Mouse (Mus musculus): Measurements from ENCODE around the gene Tmc2.
A peak's percentile ranks its signal among the peaks of the same experiment; 100 is the strongest.

Tmc2 gene

GRCm38 (mm10) chr2:130194894-130195293 is at the start of gene Tmc2:
Gene Tmc2, plus strand, starts transcription at chr2:130195194.
- DNase-seq (ENCODE audit: low spot score), result no peak

- no peak for DNase-seq (ENCODE audit: low spot score)
Observed at GRCm38 (mm10) chr2:130146089-130146668, 48.8 kb upstream of the Tmc2 start.

GRCm38 (mm10) chr2:130155171-130155570 is 39.8 kb upstream of the Tmc2 start:
- DNase-seq (ENCODE audit: low spot score), result no peak

GRCm38 (mm10) chr2:130155851-130156250 is 39.1 kb upstream of the Tmc2 start:
- DNase-seq (ENCODE audit: low spot score), result peak; percentile 88

GRCm38 (mm10) chr2:130157231-130158087 is 37.5 kb upstream of the Tmc2 start:
- DNase-seq (ENCODE audit: low spot score), result no peak

- DNase-seq (ENCODE audit: low spot score), result no peak
Observed at GRCm38 (mm10) chr2:130158088-130158437, 36.9 kb upstream of the Tmc2 start.

- DNase-seq (ENCODE audit: low spot score), result no peak
Observed at GRCm38 (mm10) chr2:130162701-130163100, 32.3 kb upstream of the Tmc2 start.

GRCm38 (mm10) chr2:130166311-130167214 is 28.4 kb upstream of the Tmc2 start:
- DNase-seq (ENCODE audit: low spot score), result peak; percentile 88

GRCm38 (mm10) chr2:130167861-130168260 is 27.1 kb upstream of the Tmc2 start:
- peak; percentile 86 for DNase-seq (ENCODE audit: low spot score)

- no peak for DNase-seq (ENCODE audit: low spot score)
Observed at GRCm38 (mm10) chr2:130171674-130172073, 23.3 kb upstream of the Tmc2 start.

- DNase-seq (ENCODE audit: low spot score), result no peak
Observed at GRCm38 (mm10) chr2:130176820-130177219, 18.2 kb upstream of the Tmc2 start.

- peak; percentile 64 for DNase-seq (ENCODE audit: low spot score)
Observed at GRCm38 (mm10) chr2:130178381-130178705, 16.7 kb upstream of the Tmc2 start.

GRCm38 (mm10) chr2:130178706-130179506 is 16.1 kb upstream of the Tmc2 start, which contains the start of gene Snrpb:
Gene Snrpb, minus strand, starts transcription at chr2:130179403.
- peak; percentile 97 for DNase-seq (ENCODE audit: low spot score)

- no peak for DNase-seq (ENCODE audit: low spot score)
Observed at GRCm38 (mm10) chr2:130179507-130180019, 15.4 kb upstream of the Tmc2 start.

- no peak for DNase-seq (ENCODE audit: low spot score)
Observed at GRCm38 (mm10) chr2:130188391-130188790, 6.6 kb upstream of the Tmc2 start.

- no peak for DNase-seq (ENCODE audit: low spot score)
Observed at GRCm38 (mm10) chr2:130200961-130201360, 6.0 kb downstream of the Tmc2 start.

GRCm38 (mm10) chr2:130207376-130207775 is 12.4 kb downstream of the Tmc2 start:
- DNase-seq (ENCODE audit: low spot score), result no peak

- no peak for DNase-seq (ENCODE audit: low spot score)
Observed at GRCm38 (mm10) chr2:130207996-130208395, 13.0 kb downstream of the Tmc2 start.

- no peak for DNase-seq (ENCODE audit: low spot score)
Observed at GRCm38 (mm10) chr2:130209636-130210035, 14.6 kb downstream of the Tmc2 start.

- no peak for DNase-seq (ENCODE audit: low spot score)
Observed at GRCm38 (mm10) chr2:130211581-130211980, 16.6 kb downstream of the Tmc2 start.

GRCm38 (mm10) chr2:130246912-130247311 is 51.9 kb downstream of the Tmc2 start:
- DNase-seq (ENCODE audit: low spot score), result peak; percentile 55

- no peak for DNase-seq (ENCODE audit: low spot score)
Observed at GRCm38 (mm10) chr2:130248226-130248625, 53.2 kb downstream of the Tmc2 start.
